Mouse (Mus musculus) Patski (cell line): ENCODE measurements around the gene Slc22a21. TPM values are rescaled to one million over a fixed set of nuclear protein-coding genes. Genes with fewer than 3 reads are reported as not detected.
A peak's percentile ranks its signal among the peaks of the same experiment; 100 is the strongest.
"Not testable (repeated sequence)": the region's sequence is repeated elsewhere in the genome, so short reads cannot be mapped to it uniquely, and the experiment has no call there.

ENCODE experiments used
- ATAC-seq: fragments of 100-300 bp; one replicate; pipeline ENCODE4 v1.8.0; 2021
- CTCF ChIA-PET: fragments of 350-600 bp; sonication (Branson Sonifier 250); formaldehyde crosslinking; loops from one replicate; lab custom pipeline; 2022; ENCODE audit warnings: inconsistent platforms; lab: Charles Lee
- POLR2A ChIA-PET: fragments of 350-600 bp; sonication (Branson Sonifier 250); formaldehyde crosslinking; loops from one replicate; lab custom pipeline; 2022; ENCODE audit warnings: antibody characterized with exemption, inconsistent platforms; lab: Charles Lee
- DNase-seq: peaks from one replicate; pipeline ENCODE4 v3.0.0-alpha.2; 2011; ENCODE audit warnings: low read depth, low spot score
- H3K27me3 ChIP-seq: fragments of 371-371 bp; one replicate; pipeline ENCODE4 v1.5.1; 2021
- CTCF ChIP-seq: fragments of 100-300 bp; IDR thresholded peaks from one replicate; pipeline ENCODE4 v1.5.1; 2021
- in situ Hi-C: fragments of 300-500 bp; cut with MboI; formaldehyde crosslinking; loops from 3 replicates; pipeline ENCODE4 v1.11.1; 2018; ENCODE audit warnings: low pct_unique_long_range_greater_than_20kb, mixed read lengths
- polyA plus RNA-seq: library from polyadenylated mRNA; unstranded; gene quantifications from one replicate; pipeline ENCODE4 v1.2.3, GENCODE M21; 2021

Slc22a21 gene
- polyA plus RNA-seq, 1 experiment from 2014 or later = 3.4 TPM

DNA sequence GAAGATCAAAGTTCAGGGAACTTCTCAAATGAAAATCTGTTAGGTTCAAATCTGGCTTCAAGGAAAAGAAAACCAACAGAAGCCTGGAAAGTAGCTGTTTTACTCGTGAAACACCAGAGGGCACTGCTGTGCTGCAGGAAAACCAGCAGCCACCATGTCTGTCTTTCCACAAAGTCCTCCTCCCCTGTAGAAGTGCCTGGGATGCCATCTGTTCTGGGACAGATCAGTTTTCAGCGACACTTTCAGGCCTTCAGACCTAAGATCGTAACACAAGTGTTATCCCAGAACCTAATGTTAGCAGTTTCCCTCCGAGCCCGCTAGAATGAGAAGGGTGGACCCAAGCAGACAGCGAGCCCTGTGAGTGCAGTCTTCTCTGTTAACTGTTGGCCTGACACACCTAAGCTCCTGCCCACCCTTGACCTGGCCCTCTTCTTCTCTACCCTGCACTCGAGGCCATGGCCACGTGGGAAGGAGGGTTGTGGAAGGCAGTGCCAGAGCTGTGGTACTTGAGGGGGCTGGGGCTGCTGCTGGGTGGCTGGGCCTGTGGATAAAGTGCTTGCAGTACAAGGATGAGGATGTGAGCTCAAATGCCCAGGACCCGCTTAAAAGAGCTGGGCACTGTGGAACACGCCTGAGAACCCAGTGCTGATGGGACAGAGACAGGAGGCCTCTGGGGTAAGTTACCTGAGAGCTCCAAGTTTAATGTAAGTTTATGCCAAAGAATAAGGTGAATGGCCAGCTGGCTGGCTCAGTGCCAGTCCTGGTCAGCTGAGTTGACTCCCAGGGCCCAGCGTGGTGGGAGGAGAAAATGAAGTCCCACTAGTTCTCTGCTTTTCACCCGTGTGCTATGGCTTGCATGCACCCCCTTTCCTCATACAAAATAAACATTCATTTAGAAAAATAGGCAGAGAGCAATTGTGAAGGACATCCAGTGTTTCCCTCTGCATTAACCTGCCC lies 22.9 kb upstream of the Slc22a21 start:
- not testable (repeated sequence) for DNase-seq
- peak; percentile 33 for ATAC-seq
- peak; percentile 82 for TF ChIP-seq CTCF

DNA sequence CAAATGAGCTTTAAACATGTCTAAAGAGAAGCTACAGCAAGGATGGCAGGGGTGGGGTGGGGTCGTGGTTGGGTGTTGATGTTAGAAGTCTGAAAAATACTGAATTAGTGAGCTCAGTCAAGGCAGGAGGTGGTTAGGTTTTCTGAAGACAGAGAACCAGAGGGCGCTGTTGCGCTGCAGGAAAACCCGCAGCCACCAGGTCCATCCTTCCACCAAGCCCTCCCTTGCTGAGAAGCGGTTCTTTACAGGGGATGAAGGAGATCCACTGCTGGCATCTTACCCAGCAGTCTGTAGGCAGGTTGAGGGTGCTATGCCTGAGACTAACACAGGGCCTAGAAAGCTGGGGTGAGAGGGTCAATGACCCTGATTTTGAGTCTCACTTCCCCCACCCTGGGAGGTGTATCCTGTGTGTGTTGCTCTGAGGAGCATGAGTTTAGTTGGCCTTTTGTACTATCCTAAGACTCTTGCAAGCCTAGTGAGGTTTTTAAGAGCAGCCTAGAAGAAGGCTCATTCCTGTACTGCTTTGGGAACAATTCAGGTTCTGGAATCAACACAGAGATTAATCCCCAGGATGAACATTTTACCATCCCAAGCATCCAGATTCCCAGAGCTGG lies 22.1 kb upstream of the Slc22a21 start:
- POLR2A ChIA-PET = interaction anchor here (0.6 to 1.7 kb wide), 5 partner anchors 17 to 57 kb away, joined by 3 to 13 read pairs (median 3); no protein-coding TSS in a partner anchor
- CTCF ChIA-PET = interaction anchor here (0.6 to 6.8 kb wide), 21 partner anchors 10 to 262 kb away, joined by 3 to 72 read pairs (median 5); no protein-coding TSS in a partner anchor
- H3K27me3 ChIP-seq = no peaks in the 10 kb centered on the region
- no peak for DNase-seq
- peak; percentile 66 for TF ChIP-seq CTCF
- ATAC-seq = no peak
- in situ Hi-C loops = loop anchor here (5.0 kb wide), 3 partner anchors 55 to 255 kb away; no protein-coding TSS in a partner anchor

More for the DNA sequence above, 22.9 kb upstream of the Slc22a21 start:
- H3K27me3 ChIP-seq = not testable (repeated sequence)
- ChIA-PET POLR2A (interaction anchor here (0.6 to 1.7 kb wide), 7 partner anchors 12 to 53 kb away, joined by 3 to 13 read pairs (median 3); no protein-coding TSS in a partner anchor), CTCF (interaction anchor here (0.6 to 6.8 kb wide), 15 partner anchors 11 to 261 kb away, joined by 3 to 72 read pairs (median 6); no protein-coding TSS in a partner anchor)
- in situ Hi-C loops = loop anchor here (5.0 kb wide), 3 partner anchors 54 to 254 kb away; no protein-coding TSS in a partner anchor

DNA sequence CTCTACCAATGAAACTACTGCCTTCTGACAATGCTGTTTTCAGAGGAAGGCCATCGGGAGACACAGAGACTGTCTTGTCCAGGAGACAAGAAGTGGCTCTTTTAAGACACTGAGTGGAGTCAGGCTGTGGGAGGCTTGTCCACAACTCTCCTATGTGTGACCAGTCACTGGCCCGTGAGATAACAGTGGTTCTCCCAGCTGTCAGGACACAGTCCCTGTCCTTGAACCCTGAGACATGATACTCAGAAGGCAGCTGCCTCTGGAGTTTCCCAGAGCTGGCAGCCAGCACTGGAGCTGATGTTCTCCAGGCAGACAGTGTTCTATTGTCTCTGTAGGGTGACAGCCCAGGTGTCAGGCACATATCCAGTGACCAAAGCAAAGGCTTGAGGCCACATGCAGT lies 17.5 kb upstream of the Slc22a21 start:
- ATAC-seq = no peak
- POLR2A ChIA-PET = no interaction called here

DNA sequence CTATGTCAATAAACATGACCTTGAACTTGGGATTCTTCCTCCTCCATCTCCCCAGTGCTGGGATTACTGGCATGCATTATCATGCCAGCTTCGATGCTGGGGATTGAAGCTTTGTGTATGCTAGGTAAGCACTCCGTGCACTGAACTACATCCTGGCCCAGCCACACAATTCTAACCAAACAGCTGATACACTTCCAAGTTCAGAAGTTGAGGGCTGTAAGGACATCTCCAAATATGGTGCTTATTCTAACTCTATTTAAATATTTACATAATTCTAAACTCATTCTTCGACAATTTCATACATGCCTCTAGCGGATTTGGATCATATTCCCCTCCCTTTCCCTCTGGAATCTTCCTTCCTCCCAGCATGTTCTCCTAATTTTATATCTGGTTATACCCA lies 12.1 kb upstream of the Slc22a21 start:
- TF ChIP-seq CTCF = no peak
- CTCF ChIA-PET = interaction anchor here (1.2 to 1.5 kb wide), 2 partner anchors 10 to 62 kb away, joined by 3 to 6 read pairs; no protein-coding TSS in a partner anchor
- in situ Hi-C loops = loop anchor here (10.0 kb wide), 1 partner anchor 363 kb away; no protein-coding TSS in a partner anchor
- DNase-seq (no peak), ATAC-seq (no peak)
- no peaks in the 10 kb centered on the region for H3K27me3 ChIP-seq
- POLR2A ChIA-PET = no interaction called here

More for the DNA sequence above, 17.5 kb upstream of the Slc22a21 start:
- H3K27me3 ChIP-seq = no peaks in the 10 kb centered on the region
- in situ Hi-C loops = loop anchor here (5.0 to 10.0 kb wide), 2 partner anchors 65 to 357 kb away; no protein-coding TSS in a partner anchor
- no peak for DNase-seq
- TF ChIP-seq CTCF = no peak
- CTCF ChIA-PET = interaction anchor here (3.0 kb wide), 1 partner anchor 57 kb away, joined by 8 read pairs; no protein-coding TSS in a partner anchor

DNA sequence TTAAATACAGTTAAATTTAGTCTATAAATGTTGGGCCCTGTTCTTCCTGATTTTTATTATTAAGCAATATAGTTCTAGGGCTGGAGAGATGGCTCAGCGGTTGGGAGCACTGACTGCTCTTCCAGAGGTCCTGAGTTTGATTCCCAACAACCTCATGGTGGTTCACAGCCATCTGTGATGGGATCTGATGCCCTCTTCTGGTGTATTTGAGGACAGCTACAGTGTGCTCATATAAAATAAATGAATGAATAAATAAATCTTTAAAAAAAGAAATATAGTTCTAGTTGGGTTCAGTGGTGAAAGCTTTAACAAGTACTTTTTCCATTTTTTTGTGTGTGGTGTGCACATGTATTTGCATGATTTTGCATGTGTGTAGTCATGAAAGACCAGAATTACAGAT lies 9.1 kb upstream of the Slc22a21 start:
- no peak for DNase-seq
- POLR2A ChIA-PET = no interaction called here
- TF ChIP-seq CTCF = peak; percentile 54

DNA sequence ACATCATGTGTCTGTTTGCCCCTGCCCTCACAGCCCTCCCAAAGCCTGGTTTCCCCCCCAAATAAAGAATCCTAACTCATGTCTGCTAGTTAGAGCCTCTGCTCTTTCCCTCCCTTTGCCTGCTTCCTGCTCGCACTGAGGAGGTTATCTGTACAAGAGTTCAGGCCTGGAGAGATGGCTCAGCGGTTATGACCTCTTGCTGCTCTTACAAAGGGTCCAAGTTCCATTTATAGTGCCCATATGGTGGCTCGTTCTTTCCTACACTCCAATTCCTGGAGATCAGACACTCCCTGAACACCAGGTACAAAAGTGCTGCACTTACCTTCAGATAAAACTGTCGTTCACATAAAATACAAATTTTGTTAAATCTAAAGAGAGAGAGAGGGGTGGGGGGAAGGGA lies 7.9 kb upstream of the Slc22a21 start:
- CTCF ChIA-PET = no interaction called here
- in situ Hi-C loops = no loop called here

More for the DNA sequence above, 9.1 kb upstream of the Slc22a21 start:
- in situ Hi-C loops = no loop called here
- no peak for ATAC-seq
- CTCF ChIA-PET = no interaction called here
- no peaks in the 10 kb centered on the region for H3K27me3 ChIP-seq

DNA sequence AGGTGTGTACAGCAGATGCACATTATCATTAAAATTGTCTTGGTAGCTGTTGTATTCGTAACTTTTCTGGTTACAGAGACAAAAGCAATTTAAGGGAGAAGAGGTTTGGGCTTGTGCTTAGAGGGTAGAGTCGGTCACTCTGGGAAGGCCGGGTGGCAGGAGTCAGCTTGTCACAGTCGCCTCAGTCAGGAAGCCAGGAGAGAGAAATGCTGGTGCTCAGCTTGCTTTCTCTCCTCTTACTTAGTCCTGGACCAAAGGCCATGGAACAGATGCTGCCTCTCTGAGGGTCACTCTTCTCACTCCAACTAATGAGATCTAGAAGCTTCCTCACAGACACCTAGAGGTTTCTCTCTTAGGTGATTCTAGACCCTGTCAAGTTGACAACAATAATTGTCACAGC lies 1.3 kb upstream of the Slc22a21 start:
- TF ChIP-seq CTCF = no peak
- peaks cover 10% of the 10 kb centered on the region for H3K27me3 ChIP-seq
- ATAC-seq (no peak), DNase-seq (no peak)
- POLR2A ChIA-PET = no interaction called here
- in situ Hi-C loops = no loop called here
- CTCF ChIA-PET = no interaction called here

More for the DNA sequence above, 7.9 kb upstream of the Slc22a21 start:
- no peak for TF ChIP-seq CTCF
- H3K27me3 ChIP-seq = no peaks in the 10 kb centered on the region
- POLR2A ChIA-PET = no interaction called here
- no peak for ATAC-seq
- DNase-seq = no peak

DNA sequence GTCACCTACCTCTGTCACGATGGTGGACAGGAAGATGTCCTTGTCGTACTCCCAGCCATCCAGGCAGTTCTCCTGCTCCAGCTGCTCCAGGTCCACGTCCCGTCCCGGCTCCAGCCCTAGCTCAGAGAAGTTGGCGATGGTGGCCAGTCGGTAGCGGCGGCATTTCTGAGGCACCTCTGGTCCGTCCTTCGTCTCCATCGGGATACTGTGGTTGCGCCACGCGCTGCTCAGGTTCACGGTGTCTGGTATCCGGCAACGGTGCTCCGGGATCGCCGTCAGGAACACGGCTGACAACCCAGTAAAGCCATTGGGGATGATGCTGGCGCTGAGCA lies 710 bp downstream of the Slc22a21 start:
- POLR2A ChIA-PET, ATAC-seq, DNase-seq, in situ Hi-C loops, CTCF ChIA-PET: not testable (repeated sequence)
- peaks cover 10% of the 10 kb centered on the region for H3K27me3 ChIP-seq

DNA sequence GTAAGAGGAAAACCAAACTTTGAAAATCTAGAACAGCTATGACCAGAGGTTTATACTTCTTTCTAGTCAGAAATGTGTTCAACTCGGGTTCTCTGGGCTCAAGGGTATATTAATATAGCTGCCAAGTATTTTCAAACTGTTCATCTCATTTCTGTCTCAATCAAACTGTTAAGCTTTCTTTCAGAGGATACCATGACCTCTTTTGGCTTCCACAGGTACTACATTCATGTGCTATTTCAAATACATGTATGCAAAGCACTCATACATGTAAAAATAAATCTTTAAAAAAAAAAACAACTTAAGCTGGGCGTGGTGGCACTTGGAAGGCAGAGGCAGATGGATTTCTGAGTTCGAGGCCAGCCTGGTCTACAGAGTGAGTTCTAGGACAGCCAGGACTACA lies 2.5 kb downstream of the Slc22a21 start:
- ATAC-seq (no peak), DNase-seq (no peak)
- TF ChIP-seq CTCF = no peak

DNA sequence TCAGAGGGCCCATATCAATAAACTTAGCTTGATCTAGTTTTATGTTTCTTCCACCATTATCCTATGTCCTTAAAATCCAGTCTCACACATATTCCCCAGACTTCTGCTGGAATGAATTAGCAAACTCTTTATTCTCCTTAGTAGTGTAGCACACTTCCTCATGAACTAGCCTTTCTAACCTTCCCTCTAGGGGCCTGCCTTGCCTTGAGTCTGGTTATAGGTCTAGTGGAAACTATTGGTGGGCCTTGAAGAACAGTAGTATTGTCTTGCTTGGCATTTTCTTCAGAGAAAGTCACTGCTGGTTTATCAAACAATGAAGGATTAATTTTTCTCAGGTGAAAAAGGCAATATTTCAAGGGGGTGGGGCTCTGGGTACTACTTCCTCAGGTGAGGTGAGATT lies 4.6 kb downstream of the Slc22a21 start:
- ChIA-PET CTCF (interaction anchor here (1.9 kb wide), 1 partner anchor 44 kb away, joined by 5 read pairs; no protein-coding TSS in a partner anchor), POLR2A (no interaction called here)
- no peak for TF ChIP-seq CTCF
- DNase-seq (no peak), ATAC-seq (no peak)
- peaks cover 5% of the 10 kb centered on the region for H3K27me3 ChIP-seq
- in situ Hi-C loops = no loop called here

More for the DNA sequence above, 2.5 kb downstream of the Slc22a21 start:
- in situ Hi-C loops = no loop called here
- H3K27me3 ChIP-seq = peaks cover 10% of the 10 kb centered on the region
- ChIA-PET CTCF (interaction anchor here (1.7 kb wide), 1 partner anchor 24 kb away, joined by 4 read pairs; no protein-coding TSS in a partner anchor), POLR2A (no interaction called here)
